Mouse (Mus musculus): ENCODE results near the gene Wdr86. TPM values are rescaled to one million over a fixed set of nuclear protein-coding genes. Genes with fewer than 3 reads are reported as not detected.

The Wdr86 gene
- polyA plus RNA-seq, 1 experiment: 2.5 TPM

DNA sequence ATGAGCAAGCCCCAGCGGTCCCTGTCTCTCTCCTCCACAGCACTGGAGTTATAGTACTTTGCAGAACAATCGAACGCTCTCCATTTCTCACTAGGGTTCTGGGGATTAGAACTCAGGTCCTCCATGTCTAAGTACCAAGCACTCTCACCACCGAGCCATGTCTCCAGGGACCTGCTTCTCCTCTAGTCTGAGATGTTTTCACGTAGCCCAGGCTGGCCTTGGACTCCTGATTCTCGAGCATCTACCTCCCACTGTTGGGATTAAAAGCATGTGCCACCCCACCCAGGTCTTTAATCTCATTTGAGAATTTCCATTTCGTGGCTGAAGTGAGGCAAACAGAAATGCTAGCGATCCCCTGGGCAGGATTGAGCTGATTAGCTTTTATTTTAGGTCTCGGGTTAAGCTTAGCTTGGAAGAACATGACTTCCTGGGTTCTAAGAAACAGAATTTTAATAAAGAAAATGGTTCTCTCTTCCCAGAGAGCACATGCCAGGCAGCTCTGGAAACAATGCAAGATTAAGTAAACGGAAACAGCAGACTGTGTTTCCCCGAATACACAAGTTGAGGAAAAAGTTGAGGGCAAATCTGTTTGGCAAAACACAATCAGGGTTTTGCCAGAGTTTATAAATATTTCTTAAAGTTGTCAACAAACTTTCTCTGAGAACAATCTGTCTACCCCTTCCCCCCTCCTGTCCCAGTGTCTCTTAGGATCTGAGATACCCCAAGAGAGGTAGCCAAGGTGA, 6.8 kb downstream of the Wdr86 start:
- H3K36me3 ChIP-seq (ENCODE audit: control insufficient read depth, insufficient read depth, low read length): no peaks in the 10 kb centered on the region
- H3K4me3 ChIP-seq (ENCODE audit: low read depth, low read length): no peak overlapping the region
- no peaks in the 10 kb centered on the region for H3K27me3 ChIP-seq (ENCODE audit: control insufficient read depth, insufficient read depth, low read length)
- TF ChIP-seq CTCF (IDR thresholded peaks at IDR 0.05; ENCODE audit: extremely low read depth, insufficient read length, insufficient replicate concordance, low read depth, low read length): no peak
- TF ChIP-seq POLR2A (IDR thresholded peaks at IDR 0.05; ENCODE audit: low read depth, low read length): no peak
- H3K27ac ChIP-seq (ENCODE audit: insufficient read depth, low read depth, low read length): no peak overlapping the region
- WGBS: 72% methylated on average over 11 of the region's 11 CpGs
- H3K4me1 ChIP-seq (ENCODE audit: control insufficient read depth, insufficient read depth, insufficient read length, low read length): no peaks in the 10 kb centered on the region

DNA sequence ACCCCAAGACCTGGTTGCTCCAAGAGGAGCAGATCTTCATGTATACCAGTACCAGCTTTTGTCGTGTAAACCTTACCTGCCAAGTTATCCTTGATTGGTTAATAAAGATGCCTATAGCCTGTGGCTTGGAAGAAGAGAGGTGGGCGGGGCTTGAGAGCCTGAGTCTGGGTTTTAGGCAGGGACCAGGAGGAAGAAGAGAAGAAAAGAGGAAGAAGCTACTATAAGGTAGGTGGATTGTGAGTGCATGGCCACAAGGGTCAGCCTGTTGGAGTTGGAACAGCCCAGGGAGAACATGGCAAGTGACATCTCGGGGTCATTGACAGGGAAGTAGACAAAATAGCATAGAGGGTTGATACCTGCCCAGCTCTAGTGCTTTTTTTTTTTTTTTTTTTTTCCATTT, 10.7 kb downstream of the Wdr86 start:
- no peaks in the 10 kb centered on the region for H3K27me3 ChIP-seq (ENCODE audit: control insufficient read depth, insufficient read depth, low read length)
- H3K4me3 ChIP-seq (ENCODE audit: low read depth, low read length): no peak overlapping the region
- H3K27ac ChIP-seq (ENCODE audit: insufficient read depth, low read depth, low read length): no peak overlapping the region
- TF ChIP-seq CTCF (IDR thresholded peaks at IDR 0.05; ENCODE audit: extremely low read depth, insufficient read length, insufficient replicate concordance, low read depth, low read length) (no peak), POLR2A (IDR thresholded peaks at IDR 0.05; ENCODE audit: low read depth, low read length) (no peak)
- H3K36me3 ChIP-seq (ENCODE audit: control insufficient read depth, insufficient read depth, low read length): no peaks in the 10 kb centered on the region
- no peaks in the 10 kb centered on the region for H3K4me1 ChIP-seq (ENCODE audit: control insufficient read depth, insufficient read depth, insufficient read length, low read length)
- WGBS: 85% methylated on average over 3 of the region's 3 CpGs

DNA sequence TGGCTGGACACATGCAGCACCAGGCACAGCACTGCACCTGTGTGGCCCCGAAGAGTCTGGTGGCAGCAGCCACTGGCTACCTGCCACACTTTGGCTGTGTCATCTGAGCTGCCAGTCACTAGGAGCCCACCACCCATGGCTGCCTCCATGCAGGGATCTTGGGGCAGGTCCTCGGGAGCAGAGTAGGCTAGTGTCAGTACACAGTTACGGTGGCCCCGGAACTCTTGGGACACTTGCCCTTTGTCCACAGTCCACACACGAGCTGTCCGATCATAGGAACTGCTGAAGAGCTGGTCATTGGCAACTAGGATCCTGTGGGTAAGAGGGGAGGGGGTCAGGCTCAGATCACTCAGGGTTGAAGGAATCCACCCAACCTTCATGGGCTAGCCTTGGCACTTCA, 12.5 kb downstream of the Wdr86 start:
- Histone ChIP-seq H3K4me1 (ENCODE audit: control insufficient read depth, insufficient read depth, insufficient read length, low read length) (no peaks in the 10 kb centered on the region), H3K36me3 (ENCODE audit: control insufficient read depth, insufficient read depth, low read length) (no peaks in the 10 kb centered on the region), H3K27ac (ENCODE audit: insufficient read depth, low read depth, low read length) (no peak overlapping the region), H3K27me3 (ENCODE audit: control insufficient read depth, insufficient read depth, low read length) (no peaks in the 10 kb centered on the region), H3K4me3 (ENCODE audit: low read depth, low read length) (no peak overlapping the region)
- no peak for TF ChIP-seq CTCF (IDR thresholded peaks at IDR 0.05; ENCODE audit: extremely low read depth, insufficient read length, insufficient replicate concordance, low read depth, low read length)
- 93% methylated on average over 6 of the region's 6 CpGs for WGBS

DNA sequence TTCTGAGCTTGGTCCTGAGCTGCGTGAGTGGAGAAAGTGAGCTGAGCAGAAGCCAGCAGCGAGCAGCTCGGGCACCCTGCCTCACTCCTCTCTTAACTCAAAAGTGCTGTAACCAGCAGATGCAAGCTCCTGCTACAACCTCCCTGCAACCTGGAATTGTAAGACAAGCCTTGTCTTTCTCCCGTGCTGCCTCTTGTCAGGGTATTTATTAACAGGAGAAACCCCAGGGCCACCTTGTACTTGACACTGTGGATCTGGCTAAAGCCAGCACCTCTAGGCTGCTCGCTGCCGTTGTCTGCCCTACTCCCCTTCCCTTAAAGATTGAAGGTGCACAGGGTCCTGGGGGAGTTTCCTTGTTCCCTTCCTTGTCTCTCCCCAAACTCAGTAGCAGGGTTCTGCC, 16.5 kb downstream of the Wdr86 start:
- peaks cover 16% of the 10 kb centered on the region for H3K36me3 ChIP-seq (ENCODE audit: control insufficient read depth, insufficient read depth, low read length)
- no peak overlapping the region for H3K4me3 ChIP-seq (ENCODE audit: low read depth, low read length)
- 78% methylated on average over 6 of the region's 6 CpGs for WGBS
- H3K27me3 ChIP-seq (ENCODE audit: control insufficient read depth, insufficient read depth, low read length): no peaks in the 10 kb centered on the region
- no peaks in the 10 kb centered on the region for H3K4me1 ChIP-seq (ENCODE audit: control insufficient read depth, insufficient read depth, insufficient read length, low read length)
- no peak overlapping the region for H3K27ac ChIP-seq (ENCODE audit: insufficient read depth, low read depth, low read length)
- TF ChIP-seq CTCF (IDR thresholded peaks at IDR 0.05; ENCODE audit: extremely low read depth, insufficient read length, insufficient replicate concordance, low read depth, low read length): no peak
- no peak for TF ChIP-seq POLR2A (IDR thresholded peaks at IDR 0.05; ENCODE audit: low read depth, low read length)

DNA sequence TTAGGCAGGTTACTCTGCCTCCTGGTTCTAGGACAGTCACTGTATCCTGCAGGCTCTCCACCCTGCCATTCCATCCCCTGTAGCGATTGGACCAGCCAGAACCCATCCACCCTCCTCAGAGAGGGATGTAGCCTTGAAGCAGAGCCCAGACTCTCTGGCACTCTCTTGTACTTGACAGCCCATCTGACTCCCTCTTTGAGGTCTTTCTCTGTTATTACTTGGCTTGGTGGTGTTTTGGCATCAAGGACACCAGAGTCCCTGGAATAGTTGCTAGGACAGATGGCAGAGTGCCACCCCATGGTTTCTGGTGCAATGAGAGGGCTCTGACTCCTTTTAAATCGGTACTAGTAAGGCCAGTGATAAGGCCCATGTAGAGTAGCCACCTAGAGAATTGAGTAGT, 17.3 kb downstream of the Wdr86 start:
- WGBS: 54% methylated on average over 2 of the region's 2 CpGs
- no peaks in the 10 kb centered on the region for H3K4me1 ChIP-seq (ENCODE audit: control insufficient read depth, insufficient read depth, insufficient read length, low read length)
- no peak for TF ChIP-seq POLR2A (IDR thresholded peaks at IDR 0.05; ENCODE audit: low read depth, low read length)
- no peak for TF ChIP-seq CTCF (IDR thresholded peaks at IDR 0.05; ENCODE audit: extremely low read depth, insufficient read length, insufficient replicate concordance, low read depth, low read length)

DNA sequence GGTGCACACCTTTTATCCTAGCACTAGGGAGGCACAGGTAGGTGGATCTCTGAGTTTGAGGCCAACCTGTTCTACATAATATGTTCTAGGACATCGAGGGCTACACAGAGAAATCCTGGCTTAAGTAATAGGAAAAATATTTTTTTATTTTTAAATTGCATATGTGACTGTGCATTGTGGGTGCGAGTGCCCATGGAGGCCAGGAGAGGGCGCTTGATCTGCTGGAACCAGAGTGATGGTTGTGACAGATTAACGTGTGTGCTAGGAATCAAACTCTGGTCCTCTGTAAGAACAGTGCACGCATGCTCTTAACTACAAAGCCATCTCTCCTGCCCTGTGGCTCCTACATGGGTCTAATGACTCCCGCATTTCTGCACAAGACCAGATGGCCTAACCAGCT, 18.9 kb downstream of the Wdr86 start:
- H3K36me3 ChIP-seq (ENCODE audit: control insufficient read depth, insufficient read depth, low read length): peaks cover 40% of the 10 kb centered on the region
- TF ChIP-seq POLR2A (IDR thresholded peaks at IDR 0.05; ENCODE audit: low read depth, low read length): no peak
- TF ChIP-seq CTCF (IDR thresholded peaks at IDR 0.05; ENCODE audit: extremely low read depth, insufficient read length, insufficient replicate concordance, low read depth, low read length): no peak
- 96% methylated on average over 6 of the region's 6 CpGs for WGBS
- no peaks in the 10 kb centered on the region for H3K4me1 ChIP-seq (ENCODE audit: control insufficient read depth, insufficient read depth, insufficient read length, low read length)
- H3K27ac ChIP-seq (ENCODE audit: insufficient read depth, low read depth, low read length): no peak overlapping the region
- no peaks in the 10 kb centered on the region for H3K27me3 ChIP-seq (ENCODE audit: control insufficient read depth, insufficient read depth, low read length)
- no peak overlapping the region for H3K4me3 ChIP-seq (ENCODE audit: low read depth, low read length)

More for the DNA sequence above, 17.3 kb downstream of the Wdr86 start:
- Histone ChIP-seq H3K4me3 (ENCODE audit: low read depth, low read length) (no peak overlapping the region), H3K36me3 (ENCODE audit: control insufficient read depth, insufficient read depth, low read length) (peaks cover 24% of the 10 kb centered on the region), H3K27me3 (ENCODE audit: control insufficient read depth, insufficient read depth, low read length) (no peaks in the 10 kb centered on the region), H3K27ac (ENCODE audit: insufficient read depth, low read depth, low read length) (no peak overlapping the region)

DNA sequence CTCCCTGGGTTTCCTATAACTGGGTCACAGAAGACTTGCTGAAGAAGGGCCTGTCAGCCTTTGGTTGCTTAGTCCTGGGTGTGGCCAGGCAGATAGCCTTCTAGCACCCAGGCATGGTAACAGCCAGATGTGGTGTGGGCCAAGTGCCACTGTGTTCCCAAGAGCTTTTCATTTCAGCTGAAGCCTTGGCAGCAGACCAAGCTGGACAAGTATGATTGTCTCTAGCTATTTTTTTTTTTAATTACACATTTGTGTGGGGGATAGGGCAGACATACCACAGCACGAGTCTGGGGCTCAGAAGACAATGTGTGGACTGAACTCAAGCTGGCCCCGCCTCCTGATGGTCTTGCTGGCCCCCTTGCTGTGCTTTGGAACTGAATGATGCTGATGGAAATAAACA, 20.6 kb downstream of the Wdr86 start:
- Histone ChIP-seq H3K4me1 (ENCODE audit: control insufficient read depth, insufficient read depth, insufficient read length, low read length) (no peaks in the 10 kb centered on the region), H3K4me3 (ENCODE audit: low read depth, low read length) (no peak overlapping the region), H3K27me3 (ENCODE audit: control insufficient read depth, insufficient read depth, low read length) (no peaks in the 10 kb centered on the region), H3K36me3 (ENCODE audit: control insufficient read depth, insufficient read depth, low read length) (peaks cover 55% of the 10 kb centered on the region), H3K27ac (ENCODE audit: insufficient read depth, low read depth, low read length) (no peak overlapping the region)
- TF ChIP-seq CTCF (IDR thresholded peaks at IDR 0.05; ENCODE audit: extremely low read depth, insufficient read length, insufficient replicate concordance, low read depth, low read length): no peak
- TF ChIP-seq POLR2A (IDR thresholded peaks at IDR 0.05; ENCODE audit: low read depth, low read length): no peak
- WGBS: 80% methylated on average over 2 of the region's 2 CpGs

Data from small intestine, adult 2 months (tissue).